ENCODE assay signal across 22 mouse cellular contexts in genomic region chr4:131023601-131024000, GRCm38 (mm10).
DNase-seq lines count a peak whose midpoint lies in the region; ATAC-seq lines count a peak whose summit lies in the region.
"Had no signal": no experiment of that assay in that cellular context is flagged by ENCODE, and none has a peak within 500 bp of the region (broad histone marks: within the 10 kb centered on the region; RNA-seq: fewer than 3 reads in every experiment).

No protein-coding gene starts in this region.

- DNase-seq in embryo, embryonic 10 days (ENCODE audit: low spot score) = peak; percentile 38
- DNase-seq in embryo, embryonic 9.5 days (ENCODE audit: extremely low spot score) = no peak
- DNase-seq in retina, postnatal 1 day = peak; percentile 42
- DNase-seq in retina, embryonic 14.5 days (ENCODE audit: low spot score) = no peak
- DNase-seq in embryonic facial prominence, embryonic 11.5 days (ENCODE audit: low spot score) = peak; percentile 51
- DNase-seq in cerebellum, adult 9-11 months = no peak
- no peak for DNase-seq in layer of hippocampus, postnatal 10 days (ENCODE audit: low spot score in 2 of 2)
- no peak for DNase-seq in kidney, postnatal 25 days
- DNase-seq: adrenal gland, postnatal 25 days; cerebellum, adult 18-20 months; heart, adult 11 months; heart, postnatal 14 days; kidney, adult 11 months; kidney, postnatal 10 days; liver; lung, postnatal 14 days; spleen, adult 18-20 months; thymus, postnatal 4 days had no signal

- no peaks in the 10 kb centered on the region for H3K9me3 ChIP-seq in embryonic facial prominence, embryonic 11.5 days (replicated peaks; ENCODE audit: control insufficient read depth, low read length)
- H3K9me3 ChIP-seq: hindbrain, embryonic 15.5 days had no signal

- H3K4me1 ChIP-seq in embryonic facial prominence, embryonic 11.5 days (ENCODE audit: control insufficient read depth, insufficient read depth, low read length) = no peaks in the 10 kb centered on the region
- H3K4me1 ChIP-seq: heart, embryonic 12.5 days had no signal

- no peak overlapping the region for H3K4me3 ChIP-seq in embryonic facial prominence, embryonic 11.5 days (ENCODE audit: low read depth, low read length)
- H3K4me3 ChIP-seq: forebrain, embryonic 10.5 days; heart, embryonic 12.5 days; hindbrain, embryonic 15.5 days had no signal

- H3K9ac ChIP-seq in embryonic facial prominence, embryonic 11.5 days (replicated peaks; ENCODE audit: low read length) = no peak overlapping the region
- H3K9ac ChIP-seq: heart, embryonic 12.5 days; hindbrain, embryonic 15.5 days had no signal

- H3K4me2 ChIP-seq in embryonic facial prominence, embryonic 11.5 days (ENCODE audit: low read depth, low read length) = no peak overlapping the region
- H3K4me2 ChIP-seq: heart, embryonic 12.5 days; hindbrain, embryonic 15.5 days had no signal

- ATAC-seq in embryonic facial prominence, embryonic 11.5 days (replicated peaks; ENCODE audit: insufficient number of reproducible peaks, low FRiP score, low TSS enrichment, low read depth) = no peak
- ATAC-seq: Patski had no signal

- no peak overlapping the region for H3K27ac ChIP-seq in embryonic facial prominence, embryonic 11.5 days (replicated peaks; ENCODE audit: low read depth, low read length)
- H3K27ac ChIP-seq: forebrain, embryonic 10.5 days; hindbrain, embryonic 15.5 days had no signal

- no peaks in the 10 kb centered on the region for H3K27me3 ChIP-seq in embryonic facial prominence, embryonic 11.5 days (ENCODE audit: control insufficient read depth, insufficient read depth, low read length)
- H3K27me3 ChIP-seq: hindbrain, embryonic 15.5 days; Patski had no signal

- no peaks in the 10 kb centered on the region for H3K36me3 ChIP-seq in embryonic facial prominence, embryonic 11.5 days (replicated peaks; ENCODE audit: control insufficient read depth, insufficient read depth, low read depth, low read length)
- H3K36me3 ChIP-seq: forebrain, embryonic 10.5 days; heart, embryonic 12.5 days; hindbrain, embryonic 15.5 days had no signal

- WGBS in embryonic facial prominence, embryonic 11.5 days = 49% methylated on average over 6 of the region's 6 CpGs

Comparison
In these comparisons a context has a peak if more than half of its experiments do, and no peak if none do; other contexts are left out.
1. DNase-seq: peak in embryo, embryonic 10 days (single experiment), retina, postnatal 1 day (single experiment) and embryonic facial prominence, embryonic 11.5 days (single experiment); none in embryo, embryonic 9.5 days (single experiment), retina, embryonic 14.5 days (single experiment), cerebellum, adult 9-11 months (single experiment), layer of hippocampus, postnatal 10 days (0 of 2) and kidney, postnatal 25 days (0 of 2).